Comparison of ENCODE assay signal across 9 mouse cellular contexts in genomic region chr4:81579389-81580110, GRCm38 (mm10).
DNase-seq lines count a peak whose midpoint lies in the region; ATAC-seq and TF ChIP-seq lines count a peak whose summit lies in the region.
"Had no signal": no experiment of that assay in that cellular context is flagged by ENCODE, and none has a peak within 500 bp of the region (broad histone marks: within the 10 kb centered on the region; RNA-seq: fewer than 3 reads in every experiment).

No protein-coding gene starts in this region.

- no peak for DNase-seq in layer of hippocampus, adult 2 months (ENCODE audit: low spot score in 2 of 2)
- DNase-seq in layer of hippocampus, adult 9-10 months (ENCODE audit: low spot score) = no peak
- DNase-seq in forebrain, embryonic 11.5 days (ENCODE audit: low spot score) = no peak
- no peak for DNase-seq in ovary, postnatal 14 days (ENCODE audit: low spot score)
- DNase-seq: kidney, adult 9 months had no signal

- peaks cover 8% of the 10 kb centered on the region for H3K4me1 ChIP-seq in forebrain, embryonic 11.5 days (replicated peaks; ENCODE audit: control insufficient read depth, insufficient read depth, low read length)
- H3K4me1 ChIP-seq in hindbrain, embryonic 15.5 days (replicated peaks) = peaks cover 21% of the 10 kb centered on the region
- peaks cover 32% of the 10 kb centered on the region for H3K4me1 ChIP-seq in neural tube, embryonic 13.5 days (replicated peaks)

- H3K4me3 ChIP-seq in layer of hippocampus, adult 2 months = peak overlapping the region; percentile 24; the same call in 1 of the 2 replicates
- no peak overlapping the region for H3K4me3 ChIP-seq in forebrain, embryonic 11.5 days (ENCODE audit: low read depth, low read length)
- H3K4me3 ChIP-seq in hindbrain, embryonic 15.5 days = no peak overlapping the region
- H3K4me3 ChIP-seq in neural tube, embryonic 13.5 days = no peak overlapping the region
- H3K4me3 ChIP-seq: lung, embryonic 15.5 days had no signal

- no peaks in the 10 kb centered on the region for H3K27me3 ChIP-seq in forebrain, embryonic 11.5 days (ENCODE audit: control insufficient read depth, insufficient read depth, low read length)
- H3K27me3 ChIP-seq in hindbrain, embryonic 15.5 days = no peaks in the 10 kb centered on the region
- no peaks in the 10 kb centered on the region for H3K27me3 ChIP-seq in neural tube, embryonic 13.5 days
- H3K27me3 ChIP-seq: lung, embryonic 15.5 days had no signal

- H3K4me2 ChIP-seq in forebrain, embryonic 11.5 days (ENCODE audit: low read depth, low read length, severe bottlenecking) = no peak overlapping the region
- 0 out of 2 replicates have a peak overlapping the region, but pooled peaks have one; percentile 23 for H3K4me2 ChIP-seq in hindbrain, embryonic 15.5 days
- H3K4me2 ChIP-seq in neural tube, embryonic 13.5 days = 0 out of 2 replicates have a peak overlapping the region, but pooled peaks have one; percentile 11
- H3K4me2 ChIP-seq: lung, embryonic 15.5 days had no signal

- peak overlapping the region; percentile 91 for H3K27ac ChIP-seq in layer of hippocampus, adult 2 months
- peak overlapping the region; percentile 48 for H3K27ac ChIP-seq in forebrain, embryonic 11.5 days (ENCODE audit: low read depth, low read length)
- H3K27ac ChIP-seq in hindbrain, embryonic 15.5 days (replicated peaks) = peak overlapping the region; percentile 9; the same call in 1 of the 2 replicates
- peak overlapping the region; percentile 61 for H3K27ac ChIP-seq in neural tube, embryonic 13.5 days (replicated peaks)

- H3K9me3 ChIP-seq in forebrain, embryonic 11.5 days (ENCODE audit: control insufficient read depth, low read length) = no peaks in the 10 kb centered on the region
- H3K9me3 ChIP-seq in hindbrain, embryonic 15.5 days = no peaks in the 10 kb centered on the region
- no peaks in the 10 kb centered on the region for H3K9me3 ChIP-seq in neural tube, embryonic 13.5 days
- H3K9me3 ChIP-seq: lung, embryonic 15.5 days had no signal

- H3K9ac ChIP-seq in forebrain, embryonic 11.5 days (ENCODE audit: low read length) = no peak overlapping the region
- no peak overlapping the region for H3K9ac ChIP-seq in hindbrain, embryonic 15.5 days
- peak overlapping the region; percentile 45; the same call in 1 of the 2 replicates for H3K9ac ChIP-seq in neural tube, embryonic 13.5 days
- H3K9ac ChIP-seq: lung, embryonic 15.5 days had no signal

- TF ChIP-seq CTCF in layer of hippocampus, adult 2 months (conservative IDR thresholded peaks at IDR 0.05) = no peak

- 23% methylated on average over 8 of the region's 8 CpGs for WGBS in forebrain, embryonic 11.5 days
- WGBS in hindbrain, embryonic 15.5 days = 27% methylated on average over 8 of the region's 8 CpGs
- 15% methylated on average over 8 of the region's 8 CpGs for WGBS in neural tube, embryonic 13.5 days

- ATAC-seq in forebrain, embryonic 11.5 days (replicated peaks; ENCODE audit: low FRiP score) = 0 out of 2 replicates have a peak, but pooled peaks have one; percentile 24
- no peak for ATAC-seq in hindbrain, embryonic 15.5 days (ENCODE audit: low FRiP score, low read depth)
- ATAC-seq in neural tube, embryonic 13.5 days (ENCODE audit: low read depth) = 0 out of 2 replicates have a peak, but pooled peaks have one; percentile 47
- ATAC-seq in erythroblast, adult 5-6 weeks (replicated peaks; ENCODE audit: low FRiP score, poor library complexity, severe bottlenecking) = no peak

- no peaks in the 10 kb centered on the region for H3K36me3 ChIP-seq in forebrain, embryonic 11.5 days (ENCODE audit: control insufficient read depth, insufficient read depth, low read length)
- no peaks in the 10 kb centered on the region for H3K36me3 ChIP-seq in hindbrain, embryonic 15.5 days
- no peaks in the 10 kb centered on the region for H3K36me3 ChIP-seq in neural tube, embryonic 13.5 days
- H3K36me3 ChIP-seq: lung, embryonic 15.5 days had no signal

Comparison
In these comparisons a context has a peak if more than half of its experiments do, and no peak if none do; other contexts are left out.
1. H3K27ac ChIP-seq: peak in every context shown above with its lines; median percentile 91 in layer of hippocampus, adult 2 months; 61 in neural tube, embryonic 13.5 days; 48 in forebrain, embryonic 11.5 days; 9 in hindbrain, embryonic 15.5 days.
2. ATAC-seq: peak in forebrain, embryonic 11.5 days (single experiment) and neural tube, embryonic 13.5 days (single experiment); none in hindbrain, embryonic 15.5 days (single experiment) and erythroblast, adult 5-6 weeks (single experiment).